Mouse (Mus musculus): ENCODE measurements at regions not wholly inside any gene's neighbourhood (a gene's known extent, or its start where the extent isn't known, plus 50 kb on each side); places are given as distances from the start of the nearest gene placed in this dataset.
"Not testable (repeated sequence)": the region's sequence is repeated elsewhere in the genome, so short reads cannot be mapped to it uniquely, and the experiment has no call there.

DNA sequence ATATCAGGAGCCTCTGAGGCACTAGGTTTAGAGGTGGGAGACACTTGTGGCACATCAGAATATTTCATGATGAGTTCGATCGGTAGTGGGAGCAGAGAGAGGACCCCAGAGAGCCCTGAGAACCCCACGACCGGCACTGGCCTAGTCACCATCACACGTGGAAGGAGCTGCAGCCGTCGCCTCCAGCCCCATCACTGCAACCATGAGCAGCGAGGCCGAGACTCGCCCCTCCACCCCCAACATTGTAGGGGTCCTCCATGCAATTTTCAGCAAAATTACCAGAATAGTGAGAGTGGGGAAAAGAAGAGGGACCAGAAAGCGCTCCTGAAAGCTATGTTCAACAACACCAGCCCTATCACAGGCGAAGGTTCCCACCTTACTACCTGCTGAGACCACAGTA, 297.0 kb downstream of the Edem1 start:
- no peak for DNase-seq (ENCODE audit: low read depth)

DNA sequence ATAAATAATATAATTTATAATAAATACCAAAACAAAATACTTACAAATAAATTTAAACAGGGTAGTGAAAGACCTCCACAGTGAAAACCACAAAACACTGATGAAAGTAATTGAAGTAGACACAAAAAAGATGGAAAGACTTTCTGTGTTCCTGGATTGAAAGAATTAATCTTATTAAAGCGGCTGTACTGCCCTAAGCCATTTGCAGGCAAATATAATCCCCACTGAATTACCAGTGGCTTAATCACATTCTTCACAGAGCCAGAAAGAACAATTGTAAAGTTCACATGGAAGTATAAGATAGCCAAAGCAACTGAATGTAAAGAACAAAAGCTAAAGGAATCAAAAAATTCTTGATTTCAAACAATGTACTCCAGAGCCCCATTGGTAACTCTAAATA, 298.8 kb downstream of the Edem1 start:
- DNase-seq (ENCODE audit: low read depth) = no peak

DNA sequence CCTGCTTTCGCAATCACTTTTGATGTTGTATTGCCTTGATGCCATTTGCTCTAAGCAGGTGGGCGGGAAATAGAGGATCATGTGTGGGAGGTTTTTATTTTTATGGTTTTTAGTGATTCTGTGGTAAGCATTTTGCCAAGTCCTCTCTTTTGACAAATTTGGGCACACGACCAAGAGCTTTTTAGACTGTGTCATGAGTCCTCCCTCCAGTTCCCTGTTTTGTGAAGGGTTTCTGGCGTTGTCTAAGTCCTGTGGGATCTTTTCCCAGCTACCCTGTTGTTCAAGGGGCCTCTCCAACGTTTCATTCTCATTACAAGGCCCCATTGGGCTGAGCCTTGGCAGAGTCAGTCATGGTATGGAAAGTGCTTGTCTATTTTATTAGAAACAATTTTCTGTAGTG, 317.7 kb downstream of the Edem1 start:
- DNase-seq (ENCODE audit: low read depth) = no peak

DNA sequence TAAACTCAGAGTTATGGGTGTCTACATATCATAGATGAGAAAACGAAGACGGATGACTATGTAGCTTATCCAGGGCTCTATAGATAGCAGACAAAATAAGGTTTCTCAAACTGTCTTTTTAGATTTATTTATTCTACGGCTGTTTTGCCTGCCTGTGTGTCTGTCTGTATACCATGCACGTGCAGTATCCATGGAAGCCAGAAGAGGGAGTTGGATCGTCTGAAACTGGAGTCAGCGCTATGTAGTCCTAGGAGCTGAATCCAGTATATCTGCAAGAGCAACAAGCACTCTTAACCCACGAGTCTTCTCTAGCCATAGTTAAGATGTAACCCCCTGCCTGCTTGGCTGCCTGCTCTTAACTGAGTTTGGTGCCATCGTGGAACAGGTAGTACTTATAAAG, 320.6 kb downstream of the Edem1 start:
- peak; percentile 19 for DNase-seq (ENCODE audit: low read depth)

DNA sequence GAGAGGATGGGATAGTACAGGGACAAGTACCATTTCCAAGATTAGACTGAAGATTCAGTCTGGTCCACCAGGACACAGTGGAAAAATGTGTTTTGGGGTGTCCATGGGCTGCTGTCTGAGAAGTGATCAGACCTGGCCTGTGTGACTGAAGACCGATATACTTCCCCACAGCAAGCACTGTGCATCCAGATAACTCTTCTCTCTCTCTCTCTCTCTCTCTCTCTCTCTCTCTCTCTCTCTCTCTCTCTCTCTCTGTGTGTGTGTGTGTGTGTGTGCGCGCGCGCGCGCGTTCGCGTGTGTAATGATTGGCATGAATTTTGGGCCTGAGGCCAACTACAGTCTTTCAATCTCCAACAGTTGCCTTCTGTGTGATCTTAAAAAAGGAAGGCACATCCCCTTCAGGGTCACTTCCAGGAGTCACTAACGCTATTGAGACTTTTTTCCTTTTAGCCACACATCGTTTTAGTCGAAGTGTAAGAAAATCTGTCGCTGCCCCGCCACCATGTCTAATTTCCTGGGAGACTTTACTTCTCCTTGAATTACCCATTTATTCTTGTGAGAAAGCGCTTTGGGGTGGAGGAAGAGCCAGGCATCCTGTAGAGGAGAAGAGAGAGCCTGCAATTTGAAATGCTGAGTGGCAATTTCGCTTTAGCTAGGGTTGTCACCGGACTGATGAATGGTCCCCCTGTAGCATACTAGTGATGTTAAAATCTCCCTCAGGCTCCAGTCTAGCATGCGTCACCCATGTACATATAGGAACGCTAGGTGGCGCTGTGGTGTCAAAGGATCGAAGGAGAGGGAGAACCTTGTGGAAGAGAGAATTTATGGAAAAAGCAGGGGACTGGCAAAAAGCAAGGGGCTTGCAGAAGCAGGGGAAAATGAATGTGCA, 321.8 kb downstream of the Edem1 start:
- DNase-seq (ENCODE audit: low read depth) = peak; percentile 72

DNA sequence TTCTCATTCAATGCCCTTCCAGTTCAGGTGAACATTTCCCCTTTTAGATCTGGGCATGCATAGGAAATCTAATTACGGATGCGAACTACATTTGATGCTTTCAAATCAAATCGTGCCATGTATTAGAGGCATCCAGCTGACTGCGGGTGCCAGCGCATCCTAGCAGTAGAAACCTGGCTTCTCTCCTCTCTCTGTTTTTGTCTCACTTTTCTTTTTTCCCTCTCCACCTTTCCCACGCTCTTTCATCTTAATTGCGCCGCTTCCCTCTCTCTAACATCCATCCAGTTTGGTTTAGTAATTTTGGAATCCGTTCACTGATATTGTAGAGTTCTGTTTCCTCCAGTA, 322.4 kb downstream of the Edem1 start:
- no peak for DNase-seq (ENCODE audit: low read depth)

DNA sequence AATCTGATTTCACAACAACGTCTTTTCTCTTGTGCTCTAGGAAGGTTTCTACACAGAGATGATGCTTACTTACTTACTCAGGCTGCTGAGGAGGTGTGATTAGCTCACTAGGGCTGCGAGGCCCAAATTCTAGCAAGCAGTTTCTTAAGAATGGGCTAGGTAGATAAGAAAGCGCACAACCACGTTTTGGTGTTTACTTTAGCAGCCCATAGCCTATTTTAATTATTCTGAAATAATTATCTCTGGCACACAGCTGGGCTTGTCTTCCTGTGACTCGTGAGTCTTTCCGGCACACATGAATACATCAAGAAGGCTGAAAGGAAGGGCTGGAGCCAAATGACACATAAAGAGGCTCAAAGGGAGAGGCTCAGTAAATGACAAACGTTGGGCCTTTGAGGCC, 325.2 kb downstream of the Edem1 start:
- peak; percentile 86 for DNase-seq (ENCODE audit: low read depth)

DNA sequence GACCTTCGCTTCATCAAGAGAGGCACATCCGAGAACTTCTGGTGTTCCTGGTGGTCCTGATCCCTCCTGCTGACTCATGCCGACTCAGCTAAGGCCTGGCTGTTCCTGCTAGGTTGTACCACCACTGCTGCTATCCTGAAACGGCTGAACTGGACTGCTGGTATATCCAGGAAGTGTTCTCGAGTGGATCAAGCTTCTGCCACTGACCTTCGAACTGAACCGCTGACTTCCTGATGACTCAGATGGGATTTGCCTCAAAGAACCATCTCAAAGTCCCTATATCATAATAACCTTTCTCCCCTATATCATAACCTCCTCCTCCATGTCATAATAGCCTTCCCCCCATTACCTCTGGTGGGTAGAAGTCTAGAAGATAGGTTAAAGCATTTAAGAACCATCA, 331.1 kb downstream of the Edem1 start:
- peak; percentile 29 for DNase-seq (ENCODE audit: low read depth)

DNA sequence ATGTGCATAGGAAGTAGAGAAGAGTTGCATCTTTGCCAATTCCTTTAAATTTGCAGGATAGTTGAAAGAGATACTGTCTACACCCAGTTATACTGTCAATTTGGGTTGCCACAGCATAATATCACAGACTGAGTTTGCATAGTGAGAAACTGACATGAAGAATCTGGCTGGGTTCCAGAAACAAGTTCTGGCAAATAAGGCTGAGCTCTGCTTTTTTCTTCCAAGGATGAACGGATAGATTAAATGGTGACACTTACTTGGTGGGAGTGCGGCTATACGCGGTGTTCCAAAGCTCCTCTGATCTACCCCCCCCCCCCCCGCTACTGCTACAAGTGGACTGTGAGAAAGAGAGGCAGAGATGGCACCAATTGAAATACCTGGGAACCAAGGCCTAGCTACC, 339.0 kb downstream of the Edem1 start:
- DNase-seq (ENCODE audit: low read depth) = no peak

DNA sequence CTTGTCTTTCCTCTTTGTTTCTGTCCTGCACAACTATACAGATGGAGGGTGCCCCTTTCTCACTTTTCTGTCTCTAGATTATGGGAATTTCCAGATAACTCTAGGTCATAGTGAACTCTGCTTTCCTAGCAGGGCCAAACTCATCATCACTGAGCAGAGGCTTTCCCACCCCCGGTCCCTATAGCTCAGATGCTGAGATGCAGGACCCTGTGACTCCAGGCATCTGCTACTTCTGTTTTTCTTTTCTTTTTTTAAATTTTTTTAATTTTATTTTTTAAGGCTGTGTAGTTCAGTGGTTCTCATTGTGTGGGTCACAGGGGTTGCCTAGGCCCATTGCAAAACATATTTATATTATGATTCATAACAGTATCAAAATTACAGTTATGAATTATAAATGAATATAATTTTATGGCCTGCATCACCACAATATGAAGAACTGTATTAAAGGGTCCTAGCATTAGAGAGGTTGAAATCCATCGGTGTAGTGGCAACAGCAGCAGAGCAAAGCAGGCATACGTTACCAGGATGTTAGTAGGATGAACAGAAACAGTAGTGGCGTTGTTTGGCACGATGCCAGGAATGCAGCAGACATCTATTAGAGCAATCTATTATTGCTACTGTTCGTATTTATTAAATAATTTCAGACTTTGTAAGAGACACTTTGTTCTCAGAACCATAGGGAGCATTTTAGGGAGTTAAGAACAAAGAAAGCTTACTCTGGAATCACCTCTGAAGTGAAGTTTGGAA, 343.8 kb downstream of the Edem1 start:
- DNase-seq (ENCODE audit: low read depth) = no peak

DNA sequence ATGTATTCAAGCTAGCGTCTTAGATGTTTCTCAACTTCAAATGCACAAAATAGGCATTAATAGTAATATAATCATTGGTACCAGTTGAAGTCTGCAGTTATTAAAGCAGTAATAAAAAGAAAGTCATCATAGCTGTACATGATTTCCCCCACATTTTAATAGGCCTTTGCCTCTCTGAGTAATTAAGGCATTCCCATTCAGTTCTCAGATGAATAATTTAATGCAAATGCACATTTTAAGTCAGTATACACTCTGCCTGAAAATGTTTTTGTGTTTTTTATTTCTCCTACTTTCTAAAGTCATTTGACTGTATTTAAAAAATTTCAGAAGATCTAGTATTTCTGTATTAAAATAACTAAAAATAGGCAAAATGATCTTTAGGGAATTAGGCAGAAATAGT, 344.6 kb downstream of the Edem1 start:
- DNase-seq (ENCODE audit: low read depth) = no peak

DNA sequence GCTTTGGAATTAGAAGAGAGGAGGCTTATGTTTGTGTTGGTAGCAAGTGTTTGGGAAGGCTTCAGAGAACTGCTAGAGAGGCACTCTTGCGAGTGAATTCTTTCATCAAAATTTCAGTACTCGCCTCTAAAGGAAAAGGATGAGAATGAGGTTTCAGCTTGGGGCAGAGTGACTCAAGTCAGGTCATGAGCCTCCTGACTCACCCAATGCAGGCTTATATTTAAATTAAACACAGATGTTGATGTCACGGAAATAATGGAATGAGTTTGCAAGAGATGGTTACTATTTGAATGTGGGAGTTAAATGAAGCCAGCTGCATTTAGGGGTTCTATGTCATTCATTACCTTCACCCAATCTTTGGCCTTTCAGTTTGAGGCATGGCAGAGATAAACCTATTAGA, 348.4 kb downstream of the Edem1 start:
- peak; percentile 5 for DNase-seq (ENCODE audit: low read depth)

DNA sequence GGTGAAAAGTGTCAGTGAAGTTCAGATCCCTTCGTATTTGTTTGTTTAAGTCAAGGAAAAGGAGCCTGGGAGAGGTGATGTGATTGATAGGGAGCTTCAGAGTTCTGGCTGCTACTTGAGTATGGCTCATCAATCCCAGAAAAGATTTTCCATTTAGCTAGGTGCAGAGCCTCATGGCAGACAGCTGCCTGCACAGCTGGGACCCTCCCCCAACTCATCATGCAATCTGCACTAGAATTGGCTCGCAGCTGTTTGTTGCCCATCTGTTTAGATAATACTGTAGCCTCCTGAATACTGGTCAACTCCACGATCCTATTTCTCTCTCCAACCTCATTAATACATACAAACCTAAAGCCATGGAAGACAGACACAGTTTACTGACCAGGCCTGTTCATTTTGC, 354.4 kb downstream of the Edem1 start:
- DNase-seq (ENCODE audit: low read depth) = no peak

DNA sequence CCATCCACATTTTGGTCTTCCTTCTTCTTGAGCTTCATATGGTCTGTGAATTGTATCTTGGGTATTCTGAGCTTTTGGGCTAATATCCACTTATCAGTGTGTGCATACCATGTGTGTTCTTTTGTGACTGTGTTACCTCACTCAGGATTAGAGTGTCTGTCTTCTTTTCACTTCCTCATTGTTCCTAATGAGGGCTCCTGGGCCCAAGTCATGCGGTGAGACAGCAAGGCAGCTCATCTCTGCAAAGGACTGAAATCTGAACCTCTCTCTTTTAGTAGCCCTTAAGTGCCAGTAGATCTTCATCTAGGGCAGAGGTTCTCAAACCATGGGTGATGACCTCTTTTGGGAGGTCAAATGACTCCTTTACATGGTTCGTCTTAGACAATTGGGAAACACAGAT, 364.6 kb downstream of the Edem1 start:
- not testable (repeated sequence) for DNase-seq (ENCODE audit: low read depth)

DNA sequence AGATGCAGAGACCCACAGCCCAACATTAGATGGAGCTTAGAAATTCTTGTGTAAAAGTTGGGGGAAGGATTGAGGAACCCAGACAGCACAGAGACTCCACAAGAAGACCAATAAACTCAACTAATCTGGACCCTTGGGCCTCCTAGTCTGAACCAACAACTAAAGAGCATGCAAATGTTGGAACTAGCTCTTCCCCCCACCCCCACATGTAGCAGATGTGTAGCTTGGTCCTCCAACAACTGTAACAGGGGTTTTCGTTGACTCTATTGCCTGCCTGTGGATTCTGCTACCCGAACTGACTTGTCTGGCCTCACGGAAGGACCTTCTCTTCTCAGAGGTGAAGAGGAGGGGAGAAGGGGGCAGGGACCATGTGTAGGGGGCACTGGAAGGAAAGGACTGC, 365.2 kb downstream of the Edem1 start:
- no peak for DNase-seq (ENCODE audit: low read depth)

DNA sequence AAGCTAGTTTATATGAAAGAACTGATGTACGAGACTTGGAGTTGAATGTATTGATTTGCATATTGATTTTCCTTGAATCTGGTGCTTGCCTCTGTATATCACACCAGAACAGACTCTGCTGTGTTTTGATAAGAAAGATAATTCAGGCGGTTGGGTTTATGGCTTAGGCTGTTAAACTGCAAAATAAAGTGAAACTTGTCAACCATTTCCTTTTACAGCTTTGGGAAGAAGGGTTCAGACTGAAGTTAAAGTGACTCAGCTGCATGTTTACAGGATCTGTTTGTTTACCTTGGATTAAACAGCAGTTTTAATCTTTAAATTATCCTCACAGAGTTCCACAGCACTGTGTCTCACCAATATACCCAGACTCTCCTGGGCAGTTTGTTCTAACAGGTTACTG, 381.3 kb downstream of the Edem1 start:
- peak; percentile 1 for DNase-seq (ENCODE audit: low read depth)

DNA sequence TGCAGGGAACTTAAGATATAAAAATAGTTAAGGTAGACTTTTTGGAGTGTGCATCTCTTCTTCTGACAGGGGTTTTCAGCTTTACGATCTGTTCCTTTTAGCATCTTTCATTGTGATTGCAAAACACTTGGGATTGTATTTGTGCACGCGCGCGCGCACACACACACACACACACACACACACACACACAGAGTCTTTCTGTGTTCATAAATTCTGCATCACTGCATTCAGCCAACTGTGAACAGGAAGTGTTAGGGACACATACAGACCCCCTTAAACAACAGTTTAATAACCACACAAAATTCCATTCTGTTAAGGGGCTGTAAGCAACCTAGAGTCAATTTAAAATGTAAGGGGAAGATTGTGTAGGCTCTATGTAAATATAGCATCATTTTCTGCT, 401.9 kb downstream of the Edem1 start:
- no peak for DNase-seq (ENCODE audit: low read depth)

DNA sequence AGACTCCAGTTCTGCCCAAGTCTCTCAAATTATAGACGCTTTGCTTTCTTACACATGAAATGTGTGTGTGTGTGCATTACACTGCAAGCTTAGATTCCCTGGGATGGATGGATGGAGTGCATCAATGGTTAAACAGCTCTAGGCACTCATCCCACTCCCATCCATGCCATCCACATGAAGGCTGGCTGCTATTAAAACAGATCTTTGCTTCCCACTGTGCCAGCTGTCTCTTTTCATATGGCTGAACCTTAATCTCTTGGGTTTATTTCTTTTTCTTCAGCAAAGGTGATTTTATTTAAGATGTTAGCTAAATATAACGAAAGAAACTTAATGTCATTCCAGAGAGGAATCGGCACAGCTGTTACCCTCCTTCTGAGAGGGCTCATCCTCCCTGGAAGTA, 405.0 kb downstream of the Edem1 start:
- no peak for DNase-seq (ENCODE audit: low read depth)

DNA sequence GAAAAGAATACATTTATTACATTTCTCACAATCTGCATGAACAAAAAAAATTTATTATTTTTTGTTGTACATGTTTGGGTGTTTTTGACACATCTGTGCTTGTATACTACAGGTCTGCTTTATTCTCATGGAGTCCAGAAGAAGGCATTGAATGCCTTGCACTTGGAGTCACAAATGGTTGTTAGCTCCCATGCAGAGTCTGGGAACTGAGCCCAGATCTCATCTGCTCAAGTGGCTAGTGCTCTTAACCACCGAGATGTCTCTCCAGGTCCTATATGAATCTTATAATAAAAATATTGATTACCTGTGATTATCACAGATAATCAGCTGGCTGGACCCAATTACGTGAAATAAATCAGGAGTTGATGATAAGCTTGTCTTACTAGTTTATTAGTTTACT, 417.2 kb downstream of the Edem1 start:
- no peak for DNase-seq (ENCODE audit: low read depth)

DNA sequence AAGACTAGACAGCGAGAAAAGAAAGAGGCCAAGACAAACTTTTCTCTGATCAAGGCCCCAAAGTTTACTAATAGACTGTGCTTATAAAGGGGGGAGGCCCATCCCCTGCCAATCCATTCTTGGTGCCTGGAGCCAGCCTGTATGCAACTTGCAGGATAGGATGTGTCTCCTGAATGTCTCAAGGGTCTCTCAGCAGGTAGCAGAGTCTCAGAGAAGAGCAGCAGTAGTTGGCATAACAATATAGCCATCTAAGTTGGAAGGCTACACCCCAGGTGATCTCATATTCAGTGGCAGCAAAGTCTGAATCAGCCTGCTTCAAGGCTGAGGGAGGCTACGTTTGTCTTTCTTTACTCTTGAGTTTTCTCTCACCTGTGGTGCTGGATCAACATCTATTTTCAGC, 418.1 kb downstream of the Edem1 start:
- not testable (repeated sequence) for DNase-seq (ENCODE audit: low read depth)
